Mouse (Mus musculus) limb, embryonic 14.5 days (tissue): ENCODE measurements around the gene Serpine2. TPM values are rescaled to one million over a fixed set of nuclear protein-coding genes. Genes with fewer than 3 reads are reported as not detected.

Source experiments
- ATAC-seq: fragments of 200-750 bp; cut with Nextera tagmentation; 2 replicates; pipeline ENCODE4 v1.8.0; 2017; ENCODE audit warnings: low read depth, moderate number of reproducible peaks, moderate TSS enrichment; ENCODE audit not compliant: low FRiP score
- DNase-seq: peaks from one replicate; pipeline ENCODE4 v3.0.0-alpha.2; 2015; ENCODE audit warnings: low spot score
- H3K27ac ChIP-seq: fragments of 300-500 bp; sonication (generic); replicated peaks from 2 replicates; pipeline ENCODE4 v1.5.1; 2014; ENCODE audit warnings: low read depth, mild to moderate bottlenecking, low read length, moderate library complexity, mixed read lengths
- H3K27me3 ChIP-seq: fragments of 300-500 bp; sonication (generic); 2 replicates; pipeline ENCODE4 v1.6.1; 2014; ENCODE audit warnings: low read length, mixed read lengths; ENCODE audit not compliant: control insufficient read depth, insufficient read depth
- H3K36me3 ChIP-seq: fragments of 300-500 bp; sonication (generic); 2 replicates; pipeline ENCODE4 v1.6.1; 2014; ENCODE audit warnings: mild to moderate bottlenecking, low read length, moderate library complexity, mixed read lengths; ENCODE audit not compliant: control insufficient read depth, insufficient read depth
- H3K4me1 ChIP-seq: fragments of 300-500 bp; sonication (generic); 2 replicates; pipeline ENCODE4 v1.6.1; 2014; ENCODE audit warnings: antibody characterized with exemption, low read length, mixed read lengths; ENCODE audit not compliant: control insufficient read depth, insufficient read depth
- H3K4me2 ChIP-seq: fragments of 300-500 bp; sonication (generic); replicated peaks from 2 replicates; pipeline ENCODE4 v1.6.1; 2014; ENCODE audit warnings: low read depth, mild to moderate bottlenecking, low read length, moderate library complexity; ENCODE audit not compliant: severe bottlenecking
- H3K4me3 ChIP-seq: fragments of 300-500 bp; sonication (generic); replicated peaks from 2 replicates; pipeline ENCODE4 v1.5.1; 2014; ENCODE audit warnings: low read length
- H3K9ac ChIP-seq: fragments of 300-500 bp; sonication (generic); 2 replicates; pipeline ENCODE4 v1.6.1; 2014; ENCODE audit warnings: mild to moderate bottlenecking, low read depth, low read length, moderate library complexity; ENCODE audit not compliant: severe bottlenecking
- H3K9me3 ChIP-seq: fragments of 300-500 bp; sonication (generic); 2 replicates; pipeline ENCODE4 v1.6.1; 2016; ENCODE audit warnings: low read length; ENCODE audit not compliant: control insufficient read depth
- POLR2A ChIP-seq: fragments of 200-500 bp; IDR thresholded peaks from 2 replicates; pipeline ENCODE4 v1.8.0; 2012; ENCODE audit warnings: inconsistent platforms, mild to moderate bottlenecking, moderate library complexity, borderline replicate concordance; ENCODE audit not compliant: insufficient read depth, insufficient read length; ENCODE audit errors: extremely low read depth
- WGBS: fragments of 180-500 bp; shearing (Covaris S2); extraction: QIAGEN DNeasy Blood & Tissue Kit; methylation state at CpG from one replicate; pipeline ENCODE4 v1.1.7; 2014; 5-methylcytosine and 5-hydroxymethylcytosine counted together
- polyA plus RNA-seq, 2 experiments: library from polyadenylated mRNA; depleted of rRNA in 1 of 2; stranded (reverse) in 1 of 2; unstranded in 1 of 2; fragments of >200 nt; fragmentation: Nextera tagmentation in 1 of 2; extraction: Ambion mirVana in 1 of 2; gene quantifications; 2 replicates each; pipeline versions ENCODE4 v1.2.1 to v1.2.3; 2012 to 2014

The Serpine2 gene
- polyA plus RNA-seq, 2 experiments, result 107 to 159 TPM

- peaks cover 4% of the 10 kb centered on the region; the same call in 1 of the 2 replicates for H3K27me3 ChIP-seq
- peak overlapping the region; percentile 79 for H3K4me3 ChIP-seq
- H3K36me3 ChIP-seq, result no peaks in the 10 kb centered on the region
- WGBS, result under 1% methylated on average over 32 of the region's 32 CpGs
- DNase-seq, result no peak
- peaks cover 28% of the 10 kb centered on the region for H3K4me1 ChIP-seq
- peak overlapping the region; percentile 38; the same call in 1 of the 2 replicates for H3K27ac ChIP-seq
- H3K9me3 ChIP-seq, result no peaks in the 10 kb centered on the region
- H3K4me2 ChIP-seq, result peak overlapping the region; percentile 96
- no peak for TF ChIP-seq POLR2A
- H3K9ac ChIP-seq, result peak overlapping the region; percentile 79
- ATAC-seq, result peak; percentile 16; the same call in 1 of the 2 replicates
Measured at GRCm38 (mm10) chr1:79857681-79858388, 3.1 kb downstream of the Serpine2 start.

DNA sequence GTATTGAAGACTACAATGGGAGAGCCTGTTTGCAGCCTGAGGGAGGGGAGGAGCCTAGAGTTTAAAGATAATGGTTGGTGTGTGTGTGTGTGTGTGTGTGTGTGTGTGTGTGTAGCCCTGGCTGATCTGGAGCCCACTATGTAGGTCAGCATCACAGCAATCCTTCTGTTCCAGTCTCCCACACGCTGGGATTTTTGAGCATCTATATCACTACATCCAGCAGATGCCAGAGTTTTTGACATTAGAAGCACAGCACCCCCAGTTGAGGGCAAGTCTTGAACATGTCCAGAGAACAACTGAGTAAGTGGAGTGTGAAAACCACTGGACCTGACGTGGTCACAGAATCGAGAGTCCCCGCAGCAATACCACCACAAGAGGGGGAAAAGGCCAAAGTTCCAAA is 4.2 kb downstream of the Serpine2 start:
- Histone ChIP-seq H3K27me3 (peaks cover 4% of the 10 kb centered on the region; the same call in 1 of the 2 replicates), H3K9ac (no peak overlapping the region), H3K4me2 (peak overlapping the region; percentile 96; the same call in 1 of the 2 replicates), H3K9me3 (no peaks in the 10 kb centered on the region), H3K36me3 (no peaks in the 10 kb centered on the region), H3K4me3 (peak overlapping the region; percentile 79), H3K4me1 (peaks cover 28% of the 10 kb centered on the region), H3K27ac (no peak overlapping the region)
- DNase-seq (no peak), ATAC-seq (no peak)
- 61% methylated on average over 4 of the region's 4 CpGs for WGBS
- no peak for TF ChIP-seq POLR2A

GRCm38 (mm10) chr1:79853527-79853926 is 7.5 kb downstream of the Serpine2 start:
- Histone ChIP-seq H3K36me3 (peaks cover 5% of the 10 kb centered on the region; the same call in 1 of the 2 replicates), H3K9ac (no peak overlapping the region), H3K4me1 (peaks cover 6% of the 10 kb centered on the region; the same call in 1 of the 2 replicates), H3K4me3 (no peak overlapping the region), H3K9me3 (no peaks in the 10 kb centered on the region), H3K27ac (no peak overlapping the region), H3K4me2 (no peak overlapping the region), H3K27me3 (no peaks in the 10 kb centered on the region)
- WGBS, result 96% methylated on average over 3 of the region's 3 CpGs
- no peak for DNase-seq
- no peak for TF ChIP-seq POLR2A
- ATAC-seq, result no peak

GRCm38 (mm10) chr1:79850341-79850740 is 10.6 kb downstream of the Serpine2 start:
- Histone ChIP-seq H3K9ac (no peak overlapping the region), H3K4me1 (no peaks in the 10 kb centered on the region), H3K9me3 (no peaks in the 10 kb centered on the region), H3K27me3 (no peaks in the 10 kb centered on the region), H3K4me3 (no peak overlapping the region), H3K27ac (no peak overlapping the region), H3K36me3 (peaks cover 5% of the 10 kb centered on the region; the same call in 1 of the 2 replicates), H3K4me2 (no peak overlapping the region)
- ATAC-seq, result no peak
- TF ChIP-seq POLR2A, result no peak
- DNase-seq, result no peak
- WGBS, result 80% methylated on average over 10 of the region's 10 CpGs

DNA sequence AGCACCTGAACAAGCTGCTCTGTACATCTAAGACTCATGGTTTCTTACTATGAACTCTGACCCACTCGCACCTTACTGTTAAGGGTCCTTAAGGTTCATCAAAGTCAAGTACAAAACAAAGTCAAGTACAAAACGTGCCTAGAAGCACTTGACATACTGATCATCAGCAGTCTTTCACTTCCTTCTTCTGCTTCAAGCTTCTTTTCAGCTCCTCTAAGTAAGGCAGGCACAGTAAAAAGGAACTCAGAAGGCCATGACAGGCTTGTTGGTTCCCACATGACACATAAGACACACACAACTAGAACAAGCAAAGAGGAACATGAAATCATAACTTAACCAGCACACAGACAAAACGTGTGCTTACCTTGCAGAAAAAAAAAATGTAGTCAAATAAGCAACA is 12.3 kb downstream of the Serpine2 start:
- no peaks in the 10 kb centered on the region for H3K4me1 ChIP-seq
- no peak overlapping the region for H3K9ac ChIP-seq
- no peak overlapping the region for H3K4me2 ChIP-seq
- H3K36me3 ChIP-seq, result peaks cover 5% of the 10 kb centered on the region; the same call in 1 of the 2 replicates
- H3K4me3 ChIP-seq, result no peak overlapping the region
- ATAC-seq, result no peak
- 89% methylated on average over 3 of the region's 3 CpGs for WGBS
- no peak for TF ChIP-seq POLR2A
- H3K27me3 ChIP-seq, result no peaks in the 10 kb centered on the region
- no peak overlapping the region for H3K27ac ChIP-seq
- no peak for DNase-seq
- no peaks in the 10 kb centered on the region for H3K9me3 ChIP-seq
